Mouse (Mus musculus) limb, embryonic 11.5 days (tissue): ENCODE results near the gene Clmn. TPM values are rescaled to one million over a fixed set of nuclear protein-coding genes. Genes with fewer than 3 reads are reported as not detected.

Source experiments
- ATAC-seq: fragments of 200-750 bp; cut with Nextera tagmentation; 2 replicates; pipeline ENCODE4 v1.8.0; 2017; ENCODE audit warnings: low read depth; ENCODE audit not compliant: insufficient number of reproducible peaks, low FRiP score, low TSS enrichment
- DNase-seq: peaks from one replicate; pipeline ENCODE4 v3.0.0-alpha.2; 2015; ENCODE audit warnings: low spot score
- H3K27ac ChIP-seq: fragments of 300-500 bp; sonication (generic); replicated peaks from 2 replicates; pipeline ENCODE4 v1.5.1; 2014; ENCODE audit warnings: low read depth, mild to moderate bottlenecking, low read length
- H3K27me3 ChIP-seq: fragments of 300-500 bp; sonication (generic); 2 replicates; pipeline ENCODE4 v1.6.1; 2014; ENCODE audit warnings: mild to moderate bottlenecking, low read length, mixed read lengths; ENCODE audit not compliant: control insufficient read depth, insufficient read depth
- H3K36me3 ChIP-seq: fragments of 300-500 bp; sonication (generic); 2 replicates; pipeline ENCODE4 v1.6.1; 2014; ENCODE audit warnings: mild to moderate bottlenecking, low read length, moderate library complexity, mixed read lengths; ENCODE audit not compliant: control insufficient read depth, insufficient read depth
- H3K4me1 ChIP-seq: fragments of 300-500 bp; sonication (generic); 2 replicates; pipeline ENCODE4 v1.6.1; 2014; ENCODE audit warnings: low read length, mixed read lengths; ENCODE audit not compliant: control insufficient read depth, insufficient read depth
- H3K4me2 ChIP-seq: fragments of 300-500 bp; sonication (generic); 2 replicates; pipeline ENCODE4 v1.6.1; 2014; ENCODE audit warnings: low read depth, mild to moderate bottlenecking, moderate library complexity; ENCODE audit not compliant: severe bottlenecking
- H3K4me3 ChIP-seq: fragments of 300-500 bp; sonication (generic); 2 replicates; pipeline ENCODE4 v1.5.1; 2014; ENCODE audit warnings: low read depth, low read length
- H3K9ac ChIP-seq: fragments of 300-500 bp; sonication (generic); 2 replicates; pipeline ENCODE4 v1.6.1; 2014; ENCODE audit warnings: mild to moderate bottlenecking, low read length
- H3K9me3 ChIP-seq: fragments of 300-500 bp; sonication (generic); 2 replicates; pipeline ENCODE4 v1.6.1; 2016; ENCODE audit warnings: low read length; ENCODE audit not compliant: control insufficient read depth
- WGBS: fragments of 180-500 bp; shearing (Covaris S2); extraction: QIAGEN DNeasy Blood & Tissue Kit; methylation state at CpG from one replicate; pipeline ENCODE4 v1.1.7; 2014; 5-methylcytosine and 5-hydroxymethylcytosine counted together
- polyA plus RNA-seq: library from polyadenylated mRNA; unstranded; fragments of >200 nt; fragmentation: Nextera tagmentation; extraction: Ambion mirVana; gene quantifications from 2 replicates; pipeline ENCODE4 v1.2.1, GENCODE M21; 2014

Clmn gene
- polyA plus RNA-seq, 1 experiment from 2014 or later, result 5.9 TPM

- Histone ChIP-seq H3K4me3 (no peak overlapping the region), H3K27ac (no peak overlapping the region), H3K4me1 (peaks cover 21% of the 10 kb centered on the region), H3K4me2 (no peak overlapping the region), H3K9ac (no peak overlapping the region), H3K9me3 (peaks cover 5% of the 10 kb centered on the region; the same call in 1 of the 2 replicates), H3K27me3 (no peaks in the 10 kb centered on the region), H3K36me3 (no peaks in the 10 kb centered on the region; the same call in 1 of the 2 replicates)
- DNase-seq, result no peak
- ATAC-seq, result no peak
- WGBS, result 95% methylated on average over 6 of the region's 6 CpGs
These were observed 67.0 kb downstream of the Clmn start for GRCm38 (mm10) chr12:104797905-104798304.

GRCm38 (mm10) chr12:104796635-104797378 is 68.1 kb downstream of the Clmn start:
- Histone ChIP-seq H3K4me1 (peaks cover 11% of the 10 kb centered on the region), H3K4me3 (no peak overlapping the region), H3K27ac (no peak overlapping the region), H3K9me3 (peaks cover 5% of the 10 kb centered on the region; the same call in 1 of the 2 replicates), H3K9ac (no peak overlapping the region), H3K36me3 (no peaks in the 10 kb centered on the region; the same call in 1 of the 2 replicates), H3K4me2 (no peak overlapping the region), H3K27me3 (no peaks in the 10 kb centered on the region)
- DNase-seq, result no peak
- 90% methylated on average over 11 of the region's 11 CpGs for WGBS
- ATAC-seq, result no peak

- ATAC-seq (no peak), DNase-seq (no peak)
- Histone ChIP-seq H3K9ac (no peak overlapping the region), H3K27ac (no peak overlapping the region), H3K36me3 (no peaks in the 10 kb centered on the region; the same call in 1 of the 2 replicates), H3K27me3 (no peaks in the 10 kb centered on the region), H3K4me1 (peaks cover 4% of the 10 kb centered on the region; the same call in 1 of the 2 replicates), H3K9me3 (peaks cover 5% of the 10 kb centered on the region; the same call in 1 of the 2 replicates), H3K4me3 (no peak overlapping the region), H3K4me2 (no peak overlapping the region)
- WGBS, result 83% methylated on average over 5 of the region's 5 CpGs
These were observed 69.9 kb downstream of the Clmn start for GRCm38 (mm10) chr12:104794957-104795356.

GRCm38 (mm10) chr12:104793486-104793885 is 71.4 kb downstream of the Clmn start:
- H3K9ac ChIP-seq, result no peak overlapping the region
- 28% methylated on average over 12 of the region's 12 CpGs for WGBS
- no peak overlapping the region for H3K4me3 ChIP-seq
- H3K9me3 ChIP-seq, result peaks cover 2% of the 10 kb centered on the region; the same call in 1 of the 2 replicates
- no peak overlapping the region for H3K4me2 ChIP-seq
- H3K27me3 ChIP-seq, result no peaks in the 10 kb centered on the region
- no peak overlapping the region for H3K27ac ChIP-seq
- no peak for ATAC-seq
- H3K36me3 ChIP-seq, result no peaks in the 10 kb centered on the region
- no peak for DNase-seq
- peaks cover 4% of the 10 kb centered on the region; the same call in 1 of the 2 replicates for H3K4me1 ChIP-seq

GRCm38 (mm10) chr12:104777603-104778002 is 87.3 kb downstream of the Clmn start:
- H3K36me3 ChIP-seq, result peaks cover 2% of the 10 kb centered on the region; the same call in 1 of the 2 replicates
- H3K9ac ChIP-seq, result no peak overlapping the region
- ATAC-seq (no peak), DNase-seq (no peak)
- H3K9me3 ChIP-seq, result no peaks in the 10 kb centered on the region
- H3K4me2 ChIP-seq, result no peak overlapping the region
- H3K27ac ChIP-seq, result no peak overlapping the region
- 92% methylated on average over 1 of the region's 1 CpGs for WGBS
- H3K27me3 ChIP-seq, result no peaks in the 10 kb centered on the region
- 0 out of 2 replicates have a peak, but pooled peaks cover 4% of the 10 kb centered on the region for H3K4me1 ChIP-seq
- no peak overlapping the region for H3K4me3 ChIP-seq

GRCm38 (mm10) chr12:104771941-104772340 is 92.9 kb downstream of the Clmn start:
- Histone ChIP-seq H3K4me1 (peaks cover 23% of the 10 kb centered on the region; the same call in 1 of the 2 replicates), H3K27me3 (no peaks in the 10 kb centered on the region), H3K9ac (no peak overlapping the region), H3K9me3 (no peaks in the 10 kb centered on the region), H3K4me3 (no peak overlapping the region), H3K36me3 (no peaks in the 10 kb centered on the region), H3K4me2 (no peak overlapping the region), H3K27ac (no peak overlapping the region)
- ATAC-seq (no peak), DNase-seq (no peak)
- WGBS, result 86% methylated on average over 2 of the region's 2 CpGs

- ATAC-seq, result peak; percentile 65
- 22% methylated on average over 10 of the region's 10 CpGs for WGBS
- Histone ChIP-seq H3K4me1 (peaks cover 23% of the 10 kb centered on the region; the same call in 1 of the 2 replicates), H3K9me3 (no peaks in the 10 kb centered on the region), H3K27ac (no peak overlapping the region), H3K36me3 (no peaks in the 10 kb centered on the region), H3K4me2 (no peak overlapping the region), H3K27me3 (no peaks in the 10 kb centered on the region), H3K9ac (no peak overlapping the region), H3K4me3 (no peak overlapping the region)
- DNase-seq, result peak; percentile 65
These were observed 95.6 kb downstream of the Clmn start for GRCm38 (mm10) chr12:104769201-104769785.

- no peaks in the 10 kb centered on the region for H3K27me3 ChIP-seq
- no peak overlapping the region for H3K27ac ChIP-seq
- no peaks in the 10 kb centered on the region for H3K9me3 ChIP-seq
- no peak overlapping the region for H3K9ac ChIP-seq
- WGBS, result 83% methylated on average over 4 of the region's 4 CpGs
- no peaks in the 10 kb centered on the region for H3K36me3 ChIP-seq
- DNase-seq (no peak), ATAC-seq (no peak)
- H3K4me3 ChIP-seq, result no peak overlapping the region
- H3K4me1 ChIP-seq, result peaks cover 20% of the 10 kb centered on the region; the same call in 1 of the 2 replicates
- no peak overlapping the region for H3K4me2 ChIP-seq
These were observed 97.7 kb downstream of the Clmn start for GRCm38 (mm10) chr12:104767183-104767582.
